Mouse (Mus musculus) CH12.LX (cell line): ENCODE results near the gene Tmem108. TPM values are rescaled to one million over a fixed set of nuclear protein-coding genes. Genes with fewer than 3 reads are reported as not detected.

Experiments
- DNase-seq: peaks from one replicate; pipeline ENCODE4 v3.0.0-alpha.2; 2013; ENCODE audit errors: extremely low read depth
- H3K27ac ChIP-seq: 2 replicates; pipeline ENCODE4 v1.5.1; 2012; ENCODE audit warnings: low read depth, mild to moderate bottlenecking, control low read depth, moderate library complexity; ENCODE audit not compliant: insufficient read depth
- H3K27me3 ChIP-seq: replicated peaks from 2 replicates; pipeline ENCODE3; 2012; ENCODE audit warnings: inconsistent platforms
- H3K36me3 ChIP-seq, 2 experiments: replicated peaks in 1 of 2; 2 replicates each; pipeline versions ENCODE3 to v1.6.1; 2012; ENCODE audit warnings: inconsistent platforms in 1 of 2, low read length in 1 of 2, mild to moderate bottlenecking in 1 of 2, mixed read lengths in 1 of 2, moderate library complexity in 1 of 2; ENCODE audit not compliant: control insufficient read depth in 1 of 2, insufficient read depth in 1 of 2
- H3K4me1 ChIP-seq, 2 experiments: 2 replicates each; pipeline ENCODE4 v1.6.1; 2012; ENCODE audit warnings: inconsistent platforms in 1 of 2, moderate library complexity in 1 of 2; ENCODE audit not compliant: insufficient read depth in 2 of 2, control insufficient read depth in 1 of 2
- H3K4me2 ChIP-seq: 2 replicates; pipeline ENCODE4 v1.6.1; 2012; ENCODE audit warnings: low read depth, mild to moderate bottlenecking, control low read depth; ENCODE audit not compliant: poor library complexity, insufficient read depth, severe bottlenecking
- H3K4me3 ChIP-seq, 3 experiments: fragments of 150-350 bp in 1 of 3; sonication (generic) in 1 of 3; replicated peaks in 1 of 3; 2 replicates each; pipeline versions ENCODE3 to v1.5.1; 2011 to 2012; ENCODE audit warnings: low read depth in 2 of 3, low read length in 2 of 3, mild to moderate bottlenecking in 2 of 3, moderate library complexity in 2 of 3, control low read depth in 1 of 3, improper control_type of control experiment in 1 of 3, inconsistent platforms in 1 of 3, mixed read lengths in 1 of 3; ENCODE audit not compliant: poor library complexity in 1 of 3
- H3K79me2 ChIP-seq: replicated peaks from 2 replicates; pipeline ENCODE4 v1.6.1; 2012; ENCODE audit warnings: mild to moderate bottlenecking, moderate library complexity; ENCODE audit not compliant: control insufficient read depth, poor library complexity, insufficient read depth, severe bottlenecking; ENCODE audit errors: extremely low read depth
- H3K9ac ChIP-seq: 2 replicates; pipeline ENCODE4 v1.6.1; 2012; ENCODE audit warnings: low read depth, mild to moderate bottlenecking, control low read depth, moderate library complexity; ENCODE audit not compliant: insufficient read depth
- H3K9me3 ChIP-seq: replicated peaks from 2 replicates; pipeline ENCODE3; 2012; ENCODE audit warnings: low read length, inconsistent platforms, mixed read lengths
- BHLHE40 ChIP-seq: IDR thresholded peaks from 2 replicates; pipeline ENCODE4 v1.6.1; 2011; ENCODE audit warnings: mild to moderate bottlenecking, low read depth, low read length, improper control_type of control experiment
- CHD2 ChIP-seq: IDR thresholded peaks from 2 replicates; pipeline ENCODE4 v1.6.1; 2011; ENCODE audit warnings: low read length, improper control_type of control experiment
- E2F4 ChIP-seq: IDR thresholded peaks from 2 replicates; pipeline ENCODE4 v1.6.1; 2011; ENCODE audit warnings: low read depth, low read length, improper control_type of control experiment; ENCODE audit not compliant: insufficient replicate concordance
- ELF1 ChIP-seq: IDR thresholded peaks from 2 replicates; pipeline ENCODE4 v1.6.1; 2014; ENCODE audit warnings: low read depth, mild to moderate bottlenecking, inconsistent platforms, low read length, improper control_type of control experiment
- EP300 ChIP-seq: IDR thresholded peaks from 2 replicates; pipeline ENCODE4 v1.6.1; 2011; ENCODE audit warnings: low read length, improper control_type of control experiment
- HCFC1 ChIP-seq: IDR thresholded peaks from 2 replicates; pipeline ENCODE4 v1.6.1; 2012; ENCODE audit warnings: low read depth, mild to moderate bottlenecking, inconsistent platforms, low read length, improper control_type of control experiment
- IRF4 ChIP-seq: IDR thresholded peaks from 2 replicates; pipeline ENCODE4 v1.6.1; 2014; ENCODE audit warnings: low read depth, mild to moderate bottlenecking, inconsistent platforms, low read length, improper control_type of control experiment
- KAT2A ChIP-seq: IDR thresholded peaks from 2 replicates; pipeline ENCODE4 v1.6.1; 2012; ENCODE audit warnings: low read length, improper control_type of control experiment, inconsistent platforms; ENCODE audit not compliant: insufficient replicate concordance
- MAX ChIP-seq: IDR thresholded peaks from 2 replicates; pipeline ENCODE4 v1.6.1; 2011; ENCODE audit warnings: low read length, improper control_type of control experiment
- MXI1 ChIP-seq: IDR thresholded peaks from 2 replicates; pipeline ENCODE4 v1.6.1; 2011; ENCODE audit warnings: mild to moderate bottlenecking, low read depth, low read length, improper control_type of control experiment
- NELFE ChIP-seq: IDR thresholded peaks from 2 replicates; pipeline ENCODE4 v1.6.1; 2011; ENCODE audit warnings: low read depth, low read length, improper control_type of control experiment
- NRF1 ChIP-seq: IDR thresholded peaks from 2 replicates; pipeline ENCODE4 v1.6.1; 2014; ENCODE audit warnings: low read depth, mild to moderate bottlenecking, inconsistent platforms, low read length, improper control_type of control experiment, moderate library complexity
- PAX5 ChIP-seq: IDR thresholded peaks from 2 replicates; pipeline ENCODE4 v1.6.1; 2012; ENCODE audit warnings: low read length, inconsistent platforms, mixed read lengths
- POLR2A ChIP-seq: IDR thresholded peaks from 2 replicates; pipeline ENCODE4 v1.6.1; 2011; ENCODE audit warnings: low read depth, mild to moderate bottlenecking, improper control_type of control experiment, low read length
- POLR2AphosphoS2 ChIP-seq: IDR thresholded peaks from 2 replicates; pipeline ENCODE4 v1.6.1; 2011; ENCODE audit warnings: low read depth, low read length, improper control_type of control experiment
- RAD21 ChIP-seq: IDR thresholded peaks from 2 replicates; pipeline ENCODE4 v1.6.1; 2011; ENCODE audit warnings: low read depth, mild to moderate bottlenecking, low read length, improper control_type of control experiment, moderate library complexity
- SMC3 ChIP-seq: IDR thresholded peaks from 2 replicates; pipeline ENCODE4 v1.6.1; 2011; ENCODE audit warnings: low read depth, low read length, improper control_type of control experiment
- UBTF ChIP-seq: IDR thresholded peaks from 2 replicates; pipeline ENCODE4 v1.6.1; 2012; ENCODE audit warnings: low read depth, mild to moderate bottlenecking, inconsistent platforms, low read length, improper control_type of control experiment, moderate library complexity
- USF1 ChIP-seq: IDR thresholded peaks from 2 replicates; pipeline ENCODE4 v1.6.1; 2014; ENCODE audit warnings: low read depth, mild to moderate bottlenecking, inconsistent platforms, low read length, improper control_type of control experiment
- USF2 ChIP-seq: conservative IDR thresholded peaks from 2 replicates; pipeline ENCODE4 v1.6.1; 2011; ENCODE audit warnings: low read depth, low read length, improper control_type of control experiment
- ZC3H11A ChIP-seq: IDR thresholded peaks from 2 replicates; pipeline ENCODE4 v1.6.1; 2012; ENCODE audit warnings: low read depth, mild to moderate bottlenecking, inconsistent platforms, low read length, improper control_type of control experiment
- ZKSCAN1 ChIP-seq: IDR thresholded peaks from 2 replicates; pipeline ENCODE4 v1.6.1; 2012; ENCODE audit warnings: low read depth, inconsistent platforms, low read length, improper control_type of control experiment, borderline replicate concordance
- ZMIZ1 ChIP-seq: IDR thresholded peaks from 2 replicates; pipeline ENCODE4 v1.6.1; 2012; ENCODE audit warnings: low read depth, mild to moderate bottlenecking, inconsistent platforms, low read length, improper control_type of control experiment
- dilution Hi-C: fragments of 300-500 bp; cut with MboI; formaldehyde crosslinking; loops from 2 replicates; pipeline ENCODE4 v1.14.3; 2020; ENCODE audit warnings: low sequenced_read_pairs; ENCODE audit not compliant: extremely low pct_unique_long_range_greater_than_20kb, extremely low pct_ligation_motif_present
- in situ Hi-C: fragments of 300-500 bp; cut with MboI; formaldehyde crosslinking; loops from 3 replicates; pipeline ENCODE4 v1.14.3; 2019; ENCODE audit warnings: low sequenced_read_pairs, low pct_ligation_motif_present, low pct_unique_long_range_greater_than_20kb, mixed read lengths
- polyA plus RNA-seq: library from polyadenylated mRNA; unstranded; fragments of >175 nt; gene quantifications from 2 replicates; pipeline ENCODE4 v1.2.1, GENCODE M21; 2012; ENCODE audit warnings: low read depth; ENCODE audit not compliant: insufficient read length
- total RNA-seq, 2 experiments: library from RNA; depleted of rRNA; stranded (reverse); fragments of 300-350 nt in 1 of 2; fragments of >200 nt in 1 of 2; gene quantifications; 2 replicates each; pipeline ENCODE4 v1.2.3; 2012 to 2014

Tmem108 gene
- total and polyA plus RNA-seq, 3 experiments = 0.04 to 0.13 (median 0.07) TPM

DNA sequence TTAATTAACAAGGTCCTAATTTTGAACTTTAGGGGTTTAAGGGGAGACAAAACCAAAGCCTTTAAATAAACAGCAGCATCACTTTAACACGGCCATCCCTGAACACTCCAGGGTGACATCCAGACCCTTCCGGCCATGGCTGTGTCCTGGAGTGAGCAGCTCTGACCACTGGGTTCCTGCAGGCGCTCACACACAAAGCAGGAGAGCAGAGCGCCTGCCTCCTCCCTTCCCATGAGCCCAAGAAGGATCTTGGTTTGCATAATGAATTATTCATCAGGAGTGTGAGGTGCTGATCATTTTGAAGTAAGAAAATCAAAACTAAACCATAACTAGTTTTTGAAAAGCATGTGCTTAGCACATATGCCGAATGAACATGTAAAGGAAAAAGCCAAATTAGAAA lies 237.0 kb downstream of the Tmem108 start:
- no peak for TF ChIP-seq HCFC1
- peaks cover 78% of the 10 kb centered on the region for H3K27me3 ChIP-seq
- H3K79me2 ChIP-seq = no peaks in the 10 kb centered on the region
- H3K4me2 ChIP-seq = no peak overlapping the region
- no peak overlapping the region for H3K9ac ChIP-seq
- DNase-seq = no peak
- H3K36me3 ChIP-seq = no peaks in the 10 kb centered on the region
- no peak overlapping the region for H3K27ac ChIP-seq
- in situ Hi-C loops (no loop called here), dilution Hi-C loops (no loop called here)
- no peak overlapping the region for H3K4me3 ChIP-seq
- no peaks in the 10 kb centered on the region for H3K4me1 ChIP-seq
- no peaks in the 10 kb centered on the region for H3K9me3 ChIP-seq

DNA sequence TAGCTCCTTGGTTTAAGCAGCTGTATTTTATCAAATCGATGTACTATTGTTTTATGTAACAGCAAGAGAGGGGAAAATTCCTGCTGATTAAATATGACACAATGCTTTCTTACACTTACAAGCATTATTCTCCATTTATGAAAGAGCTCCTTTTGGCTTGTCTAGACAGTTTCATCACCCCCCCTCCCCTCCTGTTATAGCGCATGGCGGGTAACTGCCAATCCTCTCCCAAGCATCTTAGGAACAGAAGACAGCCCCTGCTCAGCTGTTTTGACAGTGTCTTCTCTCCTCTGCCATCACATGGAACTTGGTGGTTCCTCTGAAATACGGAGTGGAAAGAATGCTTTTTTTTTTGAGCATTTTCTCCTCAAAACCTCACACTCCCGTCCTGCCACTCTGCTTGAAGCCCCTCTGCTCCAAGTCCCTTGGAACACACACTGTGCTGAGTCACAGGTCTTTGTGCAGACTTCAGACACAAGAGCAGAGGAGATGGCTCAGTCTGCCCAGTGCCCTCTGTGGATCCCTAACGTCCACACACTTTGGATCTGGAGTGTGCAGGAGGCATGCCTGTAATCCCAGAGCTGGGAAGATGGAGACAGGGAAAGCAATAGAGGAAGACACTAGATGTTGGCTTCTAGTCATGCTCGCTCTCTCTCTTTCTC lies 237.8 kb downstream of the Tmem108 start:
- Histone ChIP-seq H3K4me3 (no peak overlapping the region), H3K4me1 (no peaks in the 10 kb centered on the region), H3K27me3 (peaks cover 74% of the 10 kb centered on the region), H3K4me2 (no peak overlapping the region), H3K27ac (no peak overlapping the region), H3K9me3 (peaks cover 3% of the 10 kb centered on the region), H3K79me2 (no peaks in the 10 kb centered on the region), H3K36me3 (no peaks in the 10 kb centered on the region), H3K9ac (no peak overlapping the region)
- TF ChIP-seq BHLHE40 (no peak), SMC3 (no peak), ZKSCAN1 (no peak), E2F4 (no peak), CHD2 (no peak), USF1 (no peak), IRF4 (no peak), NRF1 (no peak), RAD21 (no peak), PAX5 (no peak), EP300 (no peak), USF2 (no peak)
- dilution Hi-C loops (no loop called here), in situ Hi-C loops (no loop called here)
- DNase-seq = no peak

DNA sequence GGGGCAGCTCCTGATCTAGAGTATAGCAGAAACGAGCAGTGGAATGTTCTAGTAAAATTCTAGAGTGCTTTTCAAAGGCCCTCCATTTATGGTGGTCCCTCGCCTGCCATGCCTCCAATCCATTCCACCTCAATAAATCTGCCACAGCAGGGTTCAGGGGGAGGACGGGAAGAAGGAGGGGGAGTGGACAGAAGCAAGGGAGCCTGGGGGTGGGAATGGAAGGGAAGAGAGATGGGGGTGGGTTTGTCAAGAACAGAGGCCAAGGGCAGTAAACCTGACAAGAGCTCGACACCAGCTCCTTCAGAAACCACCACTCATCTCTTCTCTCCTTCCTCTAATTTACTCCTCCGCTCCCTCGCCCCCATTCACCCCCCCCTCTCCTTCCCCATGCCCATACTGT lies 238.6 kb downstream of the Tmem108 start:
- Histone ChIP-seq H3K4me3 (no peak overlapping the region), H3K9me3 (peaks cover 4% of the 10 kb centered on the region), H3K9ac (no peak overlapping the region), H3K79me2 (no peaks in the 10 kb centered on the region), H3K4me1 (no peaks in the 10 kb centered on the region), H3K4me2 (no peak overlapping the region), H3K36me3 (no peaks in the 10 kb centered on the region), H3K27ac (no peak overlapping the region), H3K27me3 (peaks cover 65% of the 10 kb centered on the region)
- in situ Hi-C loops = no loop called here
- dilution Hi-C loops = no loop called here
- TF ChIP-seq UBTF (no peak), USF2 (no peak), IRF4 (no peak), BHLHE40 (no peak), MXI1 (no peak), ZC3H11A (no peak), ZMIZ1 (no peak), KAT2A (no peak), POLR2AphosphoS2 (no peak), ELF1 (no peak), NELFE (no peak), POLR2A (no peak), EP300 (no peak), MAX (no peak), HCFC1 (no peak), E2F4 (no peak)
- DNase-seq = no peak
